Mouse (Mus musculus) left cerebral cortex, adult 9 months (tissue): ENCODE data around the gene Rtp4.

Experiments
- DNase-seq, 2 experiments: peaks; one replicate each; pipeline ENCODE4 v3.0.0; 2022; ENCODE audit warnings: low spot score in 2 of 2

Rtp4 gene

GRCm38 (mm10) chr16:23591119-23592105 lies 71.3 kb downstream of the Rtp4 start:
- no peak for DNase-seq

- no peak for DNase-seq
Observed at GRCm38 (mm10) chr16:23592501-23592900, 72.4 kb downstream of the Rtp4 start.

- no peak for DNase-seq
Observed at GRCm38 (mm10) chr16:23596696-23597095, 76.6 kb downstream of the Rtp4 start.

GRCm38 (mm10) chr16:23597968-23598367 lies 77.9 kb downstream of the Rtp4 start:
- no peak for DNase-seq

- DNase-seq, result no peak
Observed at GRCm38 (mm10) chr16:23606220-23606619, 86.1 kb downstream of the Rtp4 start.

GRCm38 (mm10) chr16:23606651-23607050 lies 86.6 kb downstream of the Rtp4 start:
- no peak for DNase-seq

GRCm38 (mm10) chr16:23607911-23608410 lies 87.9 kb downstream of the Rtp4 start:
- no peak for DNase-seq

GRCm38 (mm10) chr16:23609748-23610185 lies 89.7 kb downstream of the Rtp4 start:
- peak; percentile 4 to 44 for DNase-seq

- no peak for DNase-seq
Observed at GRCm38 (mm10) chr16:23624205-23624604, 104.1 kb downstream of the Rtp4 start.

- no peak for DNase-seq
Observed at GRCm38 (mm10) chr16:23631531-23631930, 111.4 kb downstream of the Rtp4 start.

GRCm38 (mm10) chr16:23632681-23633080 lies 112.6 kb downstream of the Rtp4 start:
- no peak for DNase-seq

GRCm38 (mm10) chr16:23653028-23653427 lies 132.9 kb downstream of the Rtp4 start:
- DNase-seq, result no peak

- DNase-seq, result no peak
Observed at GRCm38 (mm10) chr16:23653479-23653878, 133.4 kb downstream of the Rtp4 start.

GRCm38 (mm10) chr16:23659597-23660531 lies 139.8 kb downstream of the Rtp4 start:
- DNase-seq, result no peak
